Mouse (Mus musculus) B cell, adult 2 months (primary cell): ENCODE measurements around the gene Usp30.

Experiments
- DNase-seq, 2 experiments: peaks; one replicate each; pipeline ENCODE4 v3.0.0; 2022

Gene Usp30

GRCm38 (mm10) chr5:114162106-114162815 is 97.0 kb downstream of the Usp30 start:
- no peak for DNase-seq

GRCm38 (mm10) chr5:114163117-114163696 is 97.9 kb downstream of the Usp30 start:
- no peak for DNase-seq

- DNase-seq = no peak
Measured at GRCm38 (mm10) chr5:114170345-114170744, 105.1 kb downstream of the Usp30 start.

- DNase-seq = no peak
Measured at GRCm38 (mm10) chr5:114172936-114173335, 107.7 kb downstream of the Usp30 start.

GRCm38 (mm10) chr5:114173458-114173857 is 108.2 kb downstream of the Usp30 start:
- DNase-seq = no peak

GRCm38 (mm10) chr5:114173877-114174581 is 108.8 kb downstream of the Usp30 start:
- DNase-seq = no peak
